Mouse (Mus musculus) thymus, adult 2 months (tissue): ENCODE data around the gene Cog5.

Experiments used
- CTCF ChIP-seq: fragments of 200-500 bp; IDR thresholded peaks from 2 replicates; pipeline ENCODE4 v1.5.1; 2012; ENCODE audit warnings: mild to moderate bottlenecking, control low read depth, low read length, moderate library complexity, borderline replicate concordance; ENCODE audit not compliant: control insufficient read depth, poor library complexity, insufficient read depth; ENCODE audit errors: extremely low read depth
- POLR2A ChIP-seq: fragments of 200-500 bp; IDR thresholded peaks from 2 replicates; pipeline ENCODE4 v1.6.1; 2012; ENCODE audit warnings: mild to moderate bottlenecking, low read length, control low read depth, moderate library complexity; ENCODE audit not compliant: control insufficient read depth, poor library complexity, insufficient read depth; ENCODE audit errors: extremely low read depth

DNA sequence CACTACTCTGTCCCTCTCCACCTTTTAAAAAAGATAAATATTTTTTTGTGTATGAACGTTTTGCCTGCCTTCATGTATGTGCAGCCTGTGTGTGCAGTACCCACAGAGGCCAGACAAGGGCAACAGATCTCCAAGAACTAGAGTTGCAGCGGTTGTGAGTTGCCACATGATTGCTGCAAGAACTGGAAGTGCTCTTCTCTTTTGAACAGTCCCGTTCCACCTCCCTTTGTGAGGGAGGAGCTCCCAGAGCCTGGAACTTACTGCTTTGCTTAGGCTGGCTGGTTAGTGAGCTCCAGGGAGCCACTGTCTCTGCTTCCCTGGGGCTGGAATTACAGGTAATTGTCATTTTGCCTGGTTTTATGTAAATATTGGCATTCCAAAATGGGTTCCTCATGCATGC, 69.9 kb downstream of the Cog5 start:
- TF ChIP-seq CTCF, result no peak
- no peak for TF ChIP-seq POLR2A
